23 mouse cellular contexts compared by ENCODE assay signal in genomic region chr10:87855423-87856122, GRCm38 (mm10). TPM values are rescaled to one million over a fixed set of nuclear protein-coding genes. Genes with fewer than 3 reads are reported as not detected.
"Had no signal": no experiment of that assay in that cellular context is flagged by ENCODE, and none has a peak within 500 bp of the region (broad histone marks: within the 10 kb centered on the region; RNA-seq: fewer than 3 reads in every experiment).

No protein-coding gene starts in this region.

- ATAC-seq: liver, embryonic 12.5 days; midbrain, embryonic 13.5 days; midbrain, embryonic 16.5 days had no signal

- H3K36me3 ChIP-seq: limb, embryonic 13.5 days; liver, embryonic 12.5 days; liver, embryonic 15.5 days; lung, embryonic 15.5 days; midbrain, embryonic 10.5 days; midbrain, embryonic 13.5 days; neural tube, embryonic 13.5 days had no signal

- H3K9me3 ChIP-seq: limb, embryonic 13.5 days; liver, embryonic 12.5 days; liver, embryonic 15.5 days; lung, embryonic 15.5 days; megakaryocyte, embryonic 14.5 days; midbrain, embryonic 10.5 days; midbrain, embryonic 13.5 days; neural tube, embryonic 13.5 days had no signal

- H3K4me3 ChIP-seq: limb, embryonic 13.5 days; liver, embryonic 12.5 days; liver, embryonic 15.5 days; lung, embryonic 15.5 days; midbrain, embryonic 10.5 days; midbrain, embryonic 13.5 days; myocyte; neural tube, embryonic 13.5 days had no signal

- H3K27ac ChIP-seq: limb, embryonic 13.5 days; liver, embryonic 12.5 days; liver, embryonic 15.5 days; lung, embryonic 15.5 days; midbrain, embryonic 10.5 days; midbrain, embryonic 13.5 days; neural tube, embryonic 13.5 days had no signal

- DNase-seq: kidney, postnatal 14 days; kidney, postnatal 4 days; left cerebral cortex, postnatal 4 days; liver; lung, adult 18-20 months; lung, postnatal 10 days; lung, postnatal 36 days; retina, postnatal 1 day; right cerebral cortex, postnatal 25 days; spleen, adult 18-20 months; thymus, adult 18-20 months; thymus, postnatal 36 days had no signal

- H3K4me2 ChIP-seq: limb, embryonic 13.5 days; liver, embryonic 12.5 days; liver, embryonic 15.5 days; lung, embryonic 15.5 days; midbrain, embryonic 13.5 days; neural tube, embryonic 13.5 days had no signal

- H3K9ac ChIP-seq: limb, embryonic 13.5 days; liver, embryonic 12.5 days; liver, embryonic 15.5 days; lung, embryonic 15.5 days; midbrain, embryonic 13.5 days; neural tube, embryonic 13.5 days had no signal

RNA-seq across cellular contexts. Expression of gene Igf1, which starts 2.5 kb away (rescaled TPM):
- total RNA-seq: monocyte, adult 5-6 weeks had no signal
